Mouse (Mus musculus) thymus, postnatal 36 days (tissue): ENCODE measurements at regions not wholly inside any gene's neighbourhood (a gene's known extent, or its start where the extent isn't known, plus 50 kb on each side); places are given as distances from the start of the nearest gene placed in this dataset.

Experiments used
- DNase-seq, 2 experiments: peaks; one replicate each; pipeline ENCODE4 v3.0.0; 2022; ENCODE audit warnings: mixed read lengths in 2 of 2

DNA sequence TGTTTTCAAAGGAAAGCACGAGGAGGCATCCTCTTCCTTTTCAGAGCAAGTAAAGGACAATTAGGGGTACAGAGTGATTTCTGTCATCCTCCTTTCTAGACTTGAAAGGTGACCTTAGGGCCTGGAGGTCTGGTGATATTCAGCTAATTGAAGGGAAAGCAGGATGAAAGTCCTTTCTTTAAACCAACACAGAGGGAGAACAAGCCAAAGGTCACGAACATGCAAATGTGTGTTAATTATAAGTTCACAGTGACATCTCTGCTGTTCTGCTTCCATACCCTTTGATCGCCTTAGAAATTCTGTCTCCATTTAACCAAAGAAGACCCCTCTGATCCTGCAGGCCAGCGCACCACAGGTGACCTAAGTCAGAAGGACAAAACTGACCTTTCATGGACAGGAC is 2126.3 kb upstream of the Lrrc6 start:
- no peak for DNase-seq

DNA sequence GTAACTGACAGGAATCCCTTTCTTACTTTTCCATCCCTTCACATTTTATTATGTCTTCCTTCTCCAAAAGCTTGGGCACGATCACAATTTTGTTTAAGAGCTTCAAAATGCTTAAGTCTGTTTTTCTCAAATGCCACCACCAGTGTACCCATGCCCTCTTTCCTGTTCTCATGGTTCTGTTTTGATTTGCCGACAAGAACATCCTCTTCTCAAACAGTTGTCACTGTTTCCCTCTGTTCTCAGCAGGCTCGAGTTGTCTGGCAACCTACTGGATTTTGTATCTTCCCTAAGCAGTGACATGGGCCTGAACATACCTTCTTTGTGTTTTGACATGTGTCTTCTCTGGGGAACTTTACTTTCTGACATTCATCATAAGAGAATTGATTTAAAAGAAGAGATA is 2124.1 kb upstream of the Lrrc6 start:
- no peak for DNase-seq

DNA sequence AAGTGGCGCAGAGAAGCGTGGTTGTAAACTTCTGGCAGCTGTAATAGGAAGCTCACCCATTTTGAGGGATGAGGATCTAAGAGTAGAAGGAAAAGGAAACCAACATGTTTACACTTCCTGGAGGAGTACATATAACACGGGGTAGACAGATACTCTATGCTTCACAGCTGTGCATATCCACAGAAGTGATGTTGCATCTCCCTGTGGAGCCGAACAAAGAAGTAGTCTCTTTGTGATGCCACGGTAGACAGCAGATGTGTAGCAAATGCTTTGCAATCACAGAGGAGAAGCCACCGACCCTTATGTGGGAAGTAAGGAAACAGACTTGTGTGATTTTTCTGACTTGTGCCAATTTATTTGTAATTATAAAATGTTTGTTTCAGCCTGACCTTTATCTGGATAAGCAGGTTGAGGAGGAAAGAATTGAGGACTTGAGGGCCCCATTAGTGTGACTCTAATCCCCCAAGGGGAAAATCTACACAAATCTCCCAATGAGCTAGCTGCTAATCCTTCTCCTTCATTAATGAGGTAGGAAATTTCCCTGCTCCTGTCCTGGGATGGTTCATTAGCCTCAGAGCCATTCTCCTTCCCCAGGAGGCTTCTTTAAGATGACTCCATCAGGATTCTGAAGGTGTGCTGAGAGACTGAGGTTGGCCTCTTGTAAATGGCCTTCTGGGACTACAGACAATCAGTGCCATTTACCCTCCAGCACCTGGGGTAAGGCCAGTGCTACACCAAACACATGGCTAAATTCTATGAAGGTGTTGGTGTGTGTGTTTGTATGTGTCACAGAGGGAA is 2119.9 kb upstream of the Lrrc6 start:
- no peak for DNase-seq

DNA sequence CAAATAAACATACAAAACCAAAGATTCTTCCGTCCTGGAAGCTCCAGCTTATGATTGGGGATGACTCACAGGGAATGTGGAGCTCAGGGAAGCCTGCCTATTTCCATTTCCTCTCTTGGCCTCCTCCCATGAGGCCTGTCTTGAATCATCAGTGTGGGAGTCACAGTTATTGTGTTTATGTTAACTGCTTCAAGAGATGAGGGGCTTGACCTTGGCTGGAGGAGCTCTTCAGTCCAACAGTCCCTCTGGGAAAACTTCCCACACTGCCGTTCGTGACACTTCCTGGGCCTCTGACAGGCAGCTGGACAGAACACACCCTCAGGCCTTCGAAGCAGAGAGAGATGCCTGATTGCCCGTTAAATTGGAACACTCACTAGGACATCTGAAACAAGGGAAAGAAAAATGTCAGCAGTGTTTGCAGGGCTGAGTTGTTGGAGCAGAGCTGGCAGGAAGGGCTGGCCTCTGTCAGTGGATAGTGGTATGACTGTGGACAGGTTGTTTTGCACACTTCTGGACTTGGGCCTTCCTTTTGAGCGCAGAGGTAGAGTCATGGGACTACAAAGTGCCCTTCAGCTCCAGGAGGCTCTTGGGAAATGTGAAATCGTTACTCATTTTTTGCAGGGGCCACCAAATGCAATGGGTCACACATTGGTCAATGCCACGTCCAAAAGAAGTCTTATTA is 2105.5 kb upstream of the Lrrc6 start:
- no peak for DNase-seq

DNA sequence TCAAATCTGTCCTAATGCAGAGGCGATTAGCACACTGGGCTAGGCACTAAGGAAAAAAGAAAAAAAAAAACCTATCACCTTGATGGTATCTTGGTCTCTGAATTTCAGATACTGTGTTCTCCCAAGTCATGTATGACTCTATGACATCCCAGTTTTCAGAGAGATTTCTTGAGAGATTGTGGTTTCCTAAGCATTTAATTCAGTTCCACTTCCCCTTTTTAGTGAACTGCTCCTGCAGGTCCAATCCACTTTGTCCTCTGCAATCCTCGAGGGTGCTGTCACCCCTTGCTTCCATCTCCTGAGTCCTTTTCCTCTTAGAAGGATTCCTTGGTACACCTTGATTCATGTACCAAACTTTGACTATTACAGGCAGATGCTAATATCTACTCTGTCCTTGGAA is 2104.8 kb upstream of the Lrrc6 start:
- no peak for DNase-seq

DNA sequence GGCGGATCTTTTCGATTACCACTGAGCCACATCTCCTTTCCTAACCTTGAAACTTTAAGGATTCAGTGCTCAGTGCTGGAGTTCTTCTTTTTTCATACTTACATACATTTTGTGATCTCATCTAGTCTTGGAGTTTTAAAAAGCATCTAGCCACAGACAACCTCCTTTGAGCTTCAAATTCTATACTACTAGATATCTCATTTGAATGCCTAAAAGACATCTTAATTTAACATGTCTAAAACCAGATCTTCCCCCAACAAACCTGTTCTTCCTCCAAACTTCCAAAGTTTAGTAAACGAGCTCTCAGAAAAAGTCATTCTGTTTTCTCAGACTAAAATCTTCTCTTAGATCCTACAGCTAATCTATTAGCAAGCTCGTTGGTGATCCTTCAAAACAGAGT is 2081.5 kb upstream of the Lrrc6 start:
- DNase-seq, result no peak

DNA sequence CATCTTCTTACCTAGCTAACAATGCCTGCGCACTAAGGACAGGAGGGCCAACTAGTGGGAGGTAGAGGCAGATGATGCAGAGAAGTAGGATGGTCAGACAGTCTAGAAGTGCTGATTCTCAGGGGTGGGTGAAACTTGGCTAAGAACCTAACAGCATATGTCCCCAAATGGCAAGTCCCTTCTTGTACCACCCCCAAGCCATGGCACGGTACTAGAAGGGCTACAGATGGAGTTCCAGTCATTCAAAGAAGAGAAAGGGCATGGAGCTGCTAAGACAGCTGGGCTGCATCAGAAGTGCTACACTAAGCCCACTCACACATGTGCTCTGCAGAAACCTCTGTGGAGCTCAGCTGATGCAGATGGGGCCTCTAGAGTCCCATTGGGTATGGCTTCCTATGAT is 2078.8 kb upstream of the Lrrc6 start:
- DNase-seq, result no peak

DNA sequence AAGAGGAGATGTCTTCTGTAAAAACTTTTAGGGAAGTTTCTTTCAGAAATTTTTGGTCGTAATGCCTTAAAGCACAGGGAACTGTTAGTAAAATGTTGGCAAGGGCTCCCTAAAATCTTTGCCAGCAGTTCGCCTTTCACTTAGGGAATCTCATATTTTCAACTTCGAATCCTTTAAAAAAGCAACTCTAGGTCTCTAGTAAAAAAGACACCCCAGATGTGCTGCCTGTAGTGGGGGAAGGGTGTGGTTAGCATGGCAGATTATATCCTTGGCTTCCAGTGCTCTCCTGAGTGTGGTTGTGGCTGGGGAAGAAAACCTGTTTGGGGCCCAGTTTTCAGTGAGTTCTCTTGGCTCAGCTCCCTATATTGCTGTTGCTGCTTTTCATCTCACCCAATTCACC is 2059.9 kb upstream of the Lrrc6 start:
- DNase-seq, result no peak

DNA sequence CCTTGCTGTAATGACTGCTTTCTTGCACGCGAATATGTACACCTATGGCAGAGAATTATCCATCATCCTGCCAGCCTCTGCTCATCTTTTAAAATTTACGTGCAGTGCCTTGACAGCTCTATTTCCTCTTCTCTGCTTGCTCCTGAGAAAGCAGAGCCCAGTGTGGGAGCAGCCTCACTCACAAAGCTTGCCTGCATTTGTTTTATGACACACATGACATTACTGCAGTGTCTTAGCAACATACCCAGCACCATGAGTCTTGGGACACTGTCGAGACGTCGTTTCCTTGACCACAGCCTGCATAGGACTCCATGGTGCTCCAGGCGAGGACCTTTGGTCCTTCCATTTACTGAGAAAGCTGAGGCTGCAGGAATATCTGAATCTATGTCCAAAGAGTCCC is 2055.4 kb upstream of the Lrrc6 start:
- DNase-seq, result no peak

DNA sequence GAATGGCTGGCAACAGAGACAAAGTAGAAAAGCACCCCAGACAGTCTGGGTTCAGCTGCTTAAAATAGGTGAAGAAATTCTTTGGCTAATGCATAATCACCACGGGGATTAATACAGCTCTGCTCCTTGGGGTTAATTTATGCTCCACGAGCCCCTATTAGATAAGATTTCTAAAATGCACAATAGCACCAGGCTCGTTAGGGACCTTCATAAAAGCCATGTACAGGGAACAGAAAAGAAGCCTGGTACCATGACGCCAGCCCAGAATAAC is 2035.3 kb upstream of the Lrrc6 start:
- no peak for DNase-seq

DNA sequence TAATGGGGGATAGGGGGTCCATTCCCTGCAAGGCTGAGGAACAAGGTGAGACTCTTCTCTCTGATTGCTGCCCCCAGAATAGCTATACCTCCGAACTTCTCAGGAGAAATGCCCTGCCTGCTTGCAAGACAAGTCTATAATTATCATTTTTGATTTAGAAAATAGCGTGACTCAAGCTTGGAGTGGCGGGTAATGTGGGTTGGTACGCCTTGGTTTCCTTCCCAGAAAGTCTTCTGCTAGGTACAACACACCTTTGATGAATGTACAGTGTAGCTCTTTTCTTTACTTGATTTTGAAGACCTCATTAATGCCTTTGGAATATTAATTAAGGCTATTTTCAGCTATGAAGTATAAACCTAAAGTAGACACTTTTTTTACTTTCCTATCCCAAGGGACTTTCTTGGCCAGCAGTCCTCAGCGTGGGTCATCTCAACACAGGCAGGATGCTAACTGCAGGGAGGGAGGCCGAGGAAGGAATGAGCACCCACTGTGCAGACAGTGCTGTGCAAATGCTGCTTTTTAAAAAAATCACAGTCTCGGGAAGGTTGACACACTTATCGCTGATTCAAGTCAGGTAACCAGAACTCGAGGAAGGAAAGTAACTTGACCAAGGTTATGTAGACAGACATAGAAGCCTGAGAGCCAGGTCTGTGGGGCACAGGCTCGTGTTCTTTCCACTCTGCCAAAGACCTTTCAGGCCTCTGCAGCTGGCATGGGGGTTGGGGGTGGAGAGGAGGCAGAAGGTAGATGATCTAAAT is 2034.8 kb upstream of the Lrrc6 start:
- no peak for DNase-seq

DNA sequence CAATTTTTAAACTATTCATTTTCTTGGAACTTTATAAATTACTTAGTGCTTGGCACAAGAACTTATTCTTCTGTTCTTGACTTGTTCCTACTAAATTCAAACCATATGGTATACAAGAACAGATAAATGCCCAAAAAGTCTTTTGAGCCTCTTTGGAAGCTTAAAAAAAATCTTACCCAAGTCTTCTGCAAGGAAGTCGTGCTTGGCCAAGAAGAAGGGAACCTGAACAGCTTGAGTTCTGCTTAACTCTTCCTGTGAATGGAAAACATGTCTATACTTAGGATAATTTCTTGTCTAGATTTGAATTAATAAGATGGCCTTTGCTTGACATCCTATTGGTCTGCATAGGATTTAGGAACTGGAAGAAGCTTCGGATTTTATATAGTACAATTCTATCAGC is 2020.0 kb upstream of the Lrrc6 start:
- DNase-seq, result no peak

DNA sequence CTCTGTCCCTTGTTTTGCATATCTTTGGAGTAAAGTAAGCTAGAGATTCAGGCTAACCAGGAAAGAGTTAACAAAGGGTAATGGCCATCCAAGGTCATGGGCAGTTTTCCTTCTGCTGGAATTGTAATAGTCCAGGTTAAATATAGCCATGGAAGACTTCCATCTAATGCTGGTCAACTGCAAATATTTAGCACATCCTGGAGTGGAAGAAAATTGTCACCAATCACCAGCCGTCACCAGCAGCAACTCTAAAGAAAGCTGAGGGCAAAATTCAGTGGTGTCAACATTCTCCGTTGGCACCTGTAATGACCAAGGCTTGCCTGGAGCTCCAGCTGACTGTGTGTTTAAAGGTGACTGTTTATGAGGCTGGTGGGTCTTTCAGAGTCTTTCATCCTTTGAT is 2011.7 kb upstream of the Lrrc6 start:
- no peak for DNase-seq

DNA sequence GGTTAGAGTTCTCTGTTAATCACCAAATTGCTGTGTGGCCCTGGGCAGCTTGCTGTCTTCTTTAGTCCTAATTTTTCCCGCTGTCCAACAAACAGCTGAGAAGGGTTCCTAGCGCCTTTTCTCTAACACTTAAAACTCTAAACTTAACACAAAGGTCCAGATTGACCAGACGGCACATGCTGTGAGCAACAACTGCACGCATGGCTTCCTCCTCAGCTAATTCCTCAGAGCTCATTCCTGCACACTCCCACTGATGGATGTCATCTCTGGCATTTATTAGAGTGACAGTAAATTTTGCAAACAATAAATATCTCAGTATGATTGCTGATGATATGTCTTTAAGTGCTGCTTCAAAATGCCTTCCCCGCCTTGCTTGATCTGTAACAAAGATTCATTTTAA is 2007.5 kb upstream of the Lrrc6 start:
- DNase-seq, result no peak

DNA sequence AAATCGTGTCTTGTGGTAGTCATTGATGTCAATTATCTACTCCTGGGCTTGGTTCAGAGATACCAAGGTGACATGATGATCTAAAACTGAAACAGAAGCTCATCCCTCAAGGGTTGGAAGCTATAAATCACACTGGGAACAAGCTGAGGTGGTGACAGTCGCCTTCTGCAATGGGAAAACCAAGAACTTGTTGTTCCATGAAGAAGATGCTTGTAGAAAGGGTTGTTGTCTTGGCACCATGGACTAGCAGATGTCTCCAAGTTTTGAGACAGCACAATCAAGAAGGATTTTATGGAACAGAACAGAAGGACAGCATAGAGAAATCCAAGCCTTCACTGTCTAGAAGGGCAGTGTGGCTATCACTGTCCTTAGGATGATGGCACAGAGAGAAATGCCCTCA is 2005.4 kb upstream of the Lrrc6 start:
- no peak for DNase-seq

DNA sequence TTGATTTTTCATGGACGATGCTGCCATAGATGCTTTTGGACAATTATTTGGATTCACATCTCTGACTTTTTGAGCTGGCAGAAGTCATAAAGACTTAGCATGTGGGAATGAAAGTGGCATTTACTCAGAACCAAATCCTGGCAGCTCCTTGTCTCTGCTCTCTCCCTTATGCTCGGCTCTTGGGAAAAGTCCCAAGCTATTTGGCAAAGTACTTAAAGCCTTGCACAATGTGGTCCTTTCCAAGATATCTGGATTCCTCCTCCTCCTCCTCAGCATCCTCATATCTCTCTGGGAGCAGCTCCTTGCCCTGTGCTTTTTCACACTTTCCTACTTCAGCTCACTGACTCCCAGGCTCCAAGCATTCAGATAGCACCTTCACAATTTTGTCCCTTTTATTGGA is 1995.7 kb upstream of the Lrrc6 start:
- no peak for DNase-seq

DNA sequence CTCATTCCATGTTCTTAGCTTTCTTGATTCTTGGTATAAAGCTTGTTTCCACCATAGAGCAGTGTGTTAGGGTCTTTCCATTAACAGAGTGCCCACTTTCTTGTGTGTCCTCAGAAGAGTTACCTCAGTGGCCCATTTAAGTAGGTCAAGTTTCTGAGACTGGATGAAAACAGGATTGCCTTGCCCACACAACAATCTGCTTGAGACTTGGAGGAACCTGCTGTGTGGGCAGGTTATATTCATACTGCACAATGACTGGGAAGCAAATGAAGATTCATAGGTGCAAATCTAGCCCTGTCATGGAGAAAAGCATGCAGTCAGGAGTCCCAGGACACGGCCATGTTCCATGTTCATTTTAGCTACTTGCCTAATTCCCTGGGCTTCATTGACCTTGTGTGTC is 1984.1 kb upstream of the Lrrc6 start:
- no peak for DNase-seq

DNA sequence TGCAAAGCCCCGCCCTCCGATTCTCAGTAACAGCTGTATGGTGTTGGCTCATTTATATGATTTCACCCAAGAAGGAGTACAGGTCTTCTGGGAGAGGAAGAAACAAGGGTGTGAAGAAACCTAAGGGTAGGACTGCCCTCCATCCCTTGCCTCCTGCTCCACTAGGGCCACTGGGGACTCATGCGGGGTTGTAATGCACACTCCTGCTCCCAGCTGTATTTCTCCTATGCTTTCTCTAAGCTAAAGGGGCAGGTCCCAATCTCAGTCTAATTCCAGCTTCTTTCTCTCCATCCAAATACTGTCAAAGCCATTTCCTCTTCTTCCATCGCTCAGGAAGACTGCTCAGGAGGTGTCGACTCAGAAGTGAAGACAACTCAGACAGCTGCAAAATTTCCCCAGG is 1977.0 kb upstream of the Lrrc6 start:
- no peak for DNase-seq

DNA sequence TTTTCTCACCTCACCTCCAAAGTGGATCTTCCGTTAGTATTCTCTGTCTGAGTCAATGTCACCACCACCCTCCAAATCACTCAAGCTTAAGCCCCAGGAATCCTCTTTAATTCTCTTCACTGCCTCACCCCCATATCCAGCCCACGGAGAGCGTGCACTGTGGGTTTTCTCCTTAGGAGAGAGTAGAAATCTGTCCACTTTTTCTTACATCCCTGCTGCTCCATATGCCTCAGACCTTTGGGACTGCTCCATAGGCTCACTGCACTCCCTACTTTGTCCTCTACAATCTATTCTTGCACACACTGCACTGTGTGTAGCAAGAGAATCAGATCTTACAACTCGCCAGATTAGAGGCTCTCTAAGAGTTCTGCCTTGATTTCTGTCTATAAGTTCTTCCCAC is 1971.2 kb upstream of the Lrrc6 start:
- no peak for DNase-seq

DNA sequence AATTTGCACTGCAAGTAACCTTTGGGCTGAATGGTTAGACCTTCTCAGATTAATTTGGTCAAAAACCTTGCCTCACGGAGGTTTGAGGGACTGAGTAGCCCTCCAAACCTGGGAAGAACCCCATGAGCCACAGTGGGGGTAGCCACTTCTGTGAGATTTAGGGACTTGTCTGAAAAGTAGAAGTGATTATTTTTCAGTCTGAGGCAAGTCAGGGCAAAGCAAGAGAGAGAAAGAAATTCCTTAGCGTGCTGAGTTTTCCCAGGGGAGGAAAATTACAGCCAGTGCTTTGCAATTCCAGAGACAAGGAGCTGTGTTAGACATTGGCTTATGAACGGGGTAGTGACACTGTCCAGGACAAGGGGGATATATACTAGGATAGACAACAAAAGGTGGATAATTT is 1962.1 kb upstream of the Lrrc6 start:
- no peak for DNase-seq

DNA sequence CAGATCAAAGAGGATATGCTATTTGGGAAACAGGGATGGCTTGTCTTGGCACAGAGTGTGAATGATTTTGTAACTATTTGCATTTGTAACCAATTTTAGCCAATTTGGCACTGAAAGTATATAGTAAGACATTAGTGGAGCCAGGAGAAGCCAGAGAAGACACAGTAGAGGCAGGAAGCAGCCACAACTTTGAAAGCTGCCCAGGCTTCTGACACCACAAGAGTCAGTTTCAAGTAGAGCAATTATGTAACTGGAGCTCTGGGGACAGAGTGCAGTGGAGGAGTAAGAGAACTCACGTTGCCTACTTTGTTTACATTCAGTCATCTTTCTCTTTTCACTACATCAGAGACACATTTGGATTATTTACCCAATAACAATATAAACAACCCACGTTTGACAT is 1956.5 kb upstream of the Lrrc6 start:
- no peak for DNase-seq

DNA sequence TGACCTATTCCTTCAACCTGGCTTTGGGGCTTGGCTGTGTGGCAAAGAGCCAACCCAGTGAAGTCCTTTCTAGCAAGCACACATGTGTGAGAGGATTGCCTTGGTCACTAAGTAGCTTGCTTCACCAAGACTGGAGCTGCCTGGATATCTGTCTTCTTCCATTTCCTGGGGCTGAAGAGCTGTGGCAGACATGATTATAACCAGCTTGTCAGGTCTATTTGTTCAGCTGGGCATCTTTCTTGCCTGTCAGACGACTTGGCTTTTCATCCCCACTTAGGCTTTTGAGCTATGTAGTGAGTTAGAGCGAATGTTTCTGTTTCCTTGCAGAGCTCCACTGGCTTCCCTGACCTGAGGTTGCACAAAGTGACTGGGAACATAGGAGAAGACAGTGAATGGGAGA is 1951.3 kb upstream of the Lrrc6 start:
- DNase-seq, result no peak

DNA sequence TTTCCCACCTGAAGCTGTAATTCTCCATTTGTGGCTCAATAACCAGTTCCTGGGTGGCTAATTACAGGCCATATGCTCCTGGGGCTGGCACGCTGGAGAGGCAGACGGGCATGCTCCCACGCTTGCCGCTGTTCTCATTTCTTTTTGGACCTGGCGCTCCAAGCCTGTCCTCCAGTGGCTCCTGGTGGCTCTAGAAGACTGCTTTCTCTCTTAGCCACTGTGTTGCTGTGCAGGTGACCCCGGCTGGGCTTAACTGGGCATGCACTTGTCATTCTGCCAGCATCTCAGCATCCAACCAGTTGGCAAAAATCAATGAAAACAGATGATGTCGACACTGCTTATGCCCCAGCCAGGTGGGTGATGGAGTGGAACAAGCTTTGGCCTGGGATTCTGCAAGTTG is 1944.6 kb upstream of the Lrrc6 start:
- DNase-seq, result no peak

DNA sequence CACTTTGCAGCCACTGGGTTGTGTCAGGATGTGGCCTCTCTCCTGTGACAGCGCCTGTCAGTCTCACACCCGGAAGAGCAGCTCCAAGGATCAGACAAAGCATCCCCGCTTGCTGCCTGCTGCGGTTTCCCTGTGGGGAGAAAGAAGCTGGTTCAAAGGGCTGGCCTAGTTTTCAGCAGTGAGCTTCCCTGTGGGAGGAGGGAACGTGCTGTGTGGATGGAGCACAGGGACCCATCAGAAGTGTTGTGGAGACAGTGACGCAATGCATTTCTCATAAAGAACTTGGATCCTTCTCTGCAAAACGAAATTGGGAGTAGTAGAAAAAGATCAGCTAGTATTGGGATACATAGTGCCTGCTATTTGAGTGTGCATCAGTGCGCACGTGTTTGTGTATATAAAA is 1939.9 kb upstream of the Lrrc6 start:
- no peak for DNase-seq
